Mouse (Mus musculus): ENCODE results near the gene Zbtb44. TPM values are rescaled to one million over a fixed set of nuclear protein-coding genes. Genes with fewer than 3 reads are reported as not detected.

Zbtb44 gene
- polyA plus RNA-seq, 1 experiment from 2014 or later: 4.9 TPM

- no peaks in the 10 kb centered on the region for H3K9me3 ChIP-seq (ENCODE audit: low read length)
- no peaks in the 10 kb centered on the region for H3K36me3 ChIP-seq (replicated peaks; ENCODE audit: insufficient read depth, low read length)
- TF ChIP-seq EP300 (IDR thresholded peaks at IDR 0.05; ENCODE audit: low read depth) (no peak), CTCF (IDR thresholded peaks at IDR 0.05; ENCODE audit: low read depth) (no peak)
- no peak overlapping the region for H3K4me3 ChIP-seq (ENCODE audit: low read depth, low read length)
- no peak overlapping the region for H3K4me2 ChIP-seq (ENCODE audit: low read depth, low read length)
- peaks cover 13% of the 10 kb centered on the region; the same call in 1 of the 2 replicates for H3K27me3 ChIP-seq (ENCODE audit: insufficient read depth, low read length)
- 67% methylated on average over 4 of the region's 4 CpGs for WGBS (ENCODE audit: insufficient replicate concordance)
- H3K4me1 ChIP-seq (ENCODE audit: insufficient read depth): no peaks in the 10 kb centered on the region
- ATAC-seq: no peak
- no peak overlapping the region for H3K9ac ChIP-seq (replicated peaks)
- no peak overlapping the region for H3K27ac ChIP-seq (ENCODE audit: low read depth)
- DNase-seq: no peak
Measured at GRCm38 (mm10) chr9:31087466-31087865, 57.0 kb downstream of the Zbtb44 start.

DNA sequence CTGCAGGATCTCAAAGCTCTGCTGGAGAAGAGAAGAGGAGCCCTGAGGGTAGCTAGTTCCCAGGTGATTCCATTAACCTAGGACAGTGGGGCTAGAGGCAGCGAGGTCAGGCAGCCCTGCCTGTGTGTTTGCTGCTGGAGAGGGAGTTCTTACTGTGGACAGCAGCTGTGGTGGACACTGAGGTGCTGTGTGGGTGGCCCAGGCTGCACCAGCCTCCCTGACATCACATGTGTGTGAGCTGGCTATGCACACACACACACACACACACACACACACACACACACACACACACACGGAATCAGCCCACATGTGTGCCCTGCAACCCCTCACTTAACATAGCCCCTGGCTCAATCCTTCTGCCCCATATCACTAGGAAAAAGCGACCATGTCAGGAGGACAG lies 57.7 kb downstream of the Zbtb44 start:
- 57% methylated on average over 3 of the region's 3 CpGs for WGBS (ENCODE audit: insufficient replicate concordance)
- Histone ChIP-seq H3K4me2 (ENCODE audit: low read depth, low read length) (no peak overlapping the region), H3K27ac (ENCODE audit: low read depth) (no peak overlapping the region), H3K9ac (replicated peaks) (no peak overlapping the region), H3K4me3 (ENCODE audit: low read depth, low read length) (no peak overlapping the region), H3K27me3 (ENCODE audit: insufficient read depth, low read length) (peaks cover 7% of the 10 kb centered on the region; the same call in 1 of the 2 replicates), H3K36me3 (replicated peaks; ENCODE audit: insufficient read depth, low read length) (no peaks in the 10 kb centered on the region), H3K4me1 (ENCODE audit: insufficient read depth) (no peaks in the 10 kb centered on the region), H3K9me3 (ENCODE audit: low read length) (no peaks in the 10 kb centered on the region)
- ATAC-seq: no peak
- TF ChIP-seq EP300 (IDR thresholded peaks at IDR 0.05; ENCODE audit: low read depth) (no peak), CTCF (IDR thresholded peaks at IDR 0.05; ENCODE audit: low read depth) (no peak)
- DNase-seq: no peak

GRCm38 (mm10) chr9:31088883-31089282 lies 58.4 kb downstream of the Zbtb44 start:
- no peaks in the 10 kb centered on the region for H3K9me3 ChIP-seq (ENCODE audit: low read length)
- no peak for ATAC-seq
- WGBS (ENCODE audit: insufficient replicate concordance): 50% methylated on average over 4 of the region's 4 CpGs
- H3K4me1 ChIP-seq (ENCODE audit: insufficient read depth): no peaks in the 10 kb centered on the region
- H3K27ac ChIP-seq (ENCODE audit: low read depth): no peak overlapping the region
- no peak overlapping the region for H3K9ac ChIP-seq (replicated peaks)
- H3K36me3 ChIP-seq (replicated peaks; ENCODE audit: insufficient read depth, low read length): no peaks in the 10 kb centered on the region
- TF ChIP-seq CTCF (IDR thresholded peaks at IDR 0.05; ENCODE audit: low read depth) (no peak), EP300 (IDR thresholded peaks at IDR 0.05; ENCODE audit: low read depth) (no peak)
- DNase-seq: no peak
- H3K4me2 ChIP-seq (ENCODE audit: low read depth, low read length): no peak overlapping the region
- no peak overlapping the region for H3K4me3 ChIP-seq (ENCODE audit: low read depth, low read length)
- H3K27me3 ChIP-seq (ENCODE audit: insufficient read depth, low read length): peaks cover 7% of the 10 kb centered on the region; the same call in 1 of the 2 replicates

DNA sequence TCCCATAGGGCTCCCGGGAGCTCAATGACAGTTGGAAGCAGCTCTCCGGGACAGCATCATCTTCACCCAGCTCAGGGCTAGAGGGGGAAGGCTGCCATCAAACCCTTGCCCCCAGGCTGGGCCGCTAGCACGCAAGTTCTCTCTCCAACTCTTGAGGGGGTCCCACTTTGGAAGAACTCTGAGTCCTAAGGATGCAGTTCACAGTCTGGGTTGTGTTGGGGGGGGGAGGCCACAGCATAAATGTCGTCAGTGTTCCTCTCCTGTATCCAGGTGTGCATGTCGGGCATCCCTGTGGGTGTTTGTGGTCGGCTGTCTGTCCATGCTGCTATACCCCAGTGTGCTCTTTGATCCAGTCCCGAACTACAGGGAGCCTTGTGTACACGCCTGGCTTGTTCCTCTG lies 59.1 kb downstream of the Zbtb44 start:
- Histone ChIP-seq H3K36me3 (replicated peaks; ENCODE audit: insufficient read depth, low read length) (no peaks in the 10 kb centered on the region), H3K4me3 (ENCODE audit: low read depth, low read length) (no peak overlapping the region), H3K9me3 (ENCODE audit: low read length) (no peaks in the 10 kb centered on the region), H3K4me1 (ENCODE audit: insufficient read depth) (no peaks in the 10 kb centered on the region), H3K27me3 (ENCODE audit: insufficient read depth, low read length) (peaks cover 7% of the 10 kb centered on the region; the same call in 1 of the 2 replicates), H3K4me2 (ENCODE audit: low read depth, low read length) (no peak overlapping the region), H3K27ac (ENCODE audit: low read depth) (no peak overlapping the region), H3K9ac (replicated peaks) (no peak overlapping the region)
- 79% methylated on average over 9 of the region's 9 CpGs for WGBS (ENCODE audit: insufficient replicate concordance)
- ATAC-seq: no peak
- TF ChIP-seq CTCF (IDR thresholded peaks at IDR 0.05; ENCODE audit: low read depth) (no peak), EP300 (IDR thresholded peaks at IDR 0.05; ENCODE audit: low read depth) (no peak)
- no peak for DNase-seq

DNA sequence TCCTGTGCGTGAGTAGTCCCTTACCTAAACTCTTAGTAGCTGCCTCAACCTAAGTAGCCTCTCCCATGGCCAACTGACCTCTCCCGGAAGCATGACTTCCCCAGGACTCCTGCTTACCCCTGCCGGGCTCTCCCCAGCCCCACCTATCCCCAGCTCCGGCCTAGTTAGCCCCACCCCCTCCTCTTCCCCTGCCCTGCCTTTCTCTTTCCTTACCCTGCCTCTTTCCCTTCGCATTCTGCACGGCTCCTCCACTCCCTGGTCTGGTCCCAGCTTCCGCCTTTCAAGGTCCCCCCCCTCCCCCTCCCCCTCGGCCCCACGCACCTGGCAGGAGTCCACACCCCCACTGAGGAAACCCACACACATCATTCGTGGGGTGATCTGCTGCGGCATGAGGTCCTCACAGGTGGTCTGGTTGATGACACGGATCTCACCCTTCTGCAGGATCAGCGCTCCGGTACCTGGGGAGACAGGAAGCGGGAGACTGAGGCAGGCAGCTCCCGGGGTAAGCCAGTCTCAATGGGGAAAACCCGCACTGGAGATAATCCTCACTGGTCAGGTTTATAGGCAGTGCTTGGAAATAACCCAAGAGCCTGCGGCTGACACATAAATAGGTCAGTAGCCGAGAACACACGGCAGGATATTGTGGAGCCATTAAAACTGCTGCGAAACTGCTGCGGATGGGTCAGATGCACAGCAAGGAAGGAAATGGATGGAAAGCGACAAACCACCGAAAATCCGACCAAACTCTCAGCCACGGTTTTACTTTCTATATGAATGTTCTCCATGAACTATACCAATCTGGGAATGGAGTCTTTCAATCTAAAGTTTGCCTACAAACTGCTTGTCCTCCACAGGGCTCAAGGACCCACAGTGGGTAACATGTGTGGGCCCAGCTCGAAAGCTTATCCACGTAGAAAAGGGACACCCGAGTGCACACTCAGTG lies 59.9 kb downstream of the Zbtb44 start:
- H3K4me1 ChIP-seq (ENCODE audit: insufficient read depth): no peaks in the 10 kb centered on the region
- 71% methylated on average over 29 of the region's 29 CpGs for WGBS (ENCODE audit: insufficient replicate concordance)
- H3K4me2 ChIP-seq (ENCODE audit: low read depth, low read length): no peak overlapping the region
- no peak for DNase-seq
- ATAC-seq: no peak
- H3K4me3 ChIP-seq (ENCODE audit: low read depth, low read length): no peak overlapping the region
- no peaks in the 10 kb centered on the region for H3K36me3 ChIP-seq (replicated peaks; ENCODE audit: insufficient read depth, low read length)
- no peak overlapping the region for H3K27ac ChIP-seq (ENCODE audit: low read depth)
- no peaks in the 10 kb centered on the region for H3K9me3 ChIP-seq (ENCODE audit: low read length)
- H3K27me3 ChIP-seq (ENCODE audit: insufficient read depth, low read length): peaks cover 7% of the 10 kb centered on the region; the same call in 1 of the 2 replicates
- no peak overlapping the region for H3K9ac ChIP-seq (replicated peaks)
- no peak for TF ChIP-seq CTCF (IDR thresholded peaks at IDR 0.05; ENCODE audit: low read depth)
- no peak for TF ChIP-seq EP300 (IDR thresholded peaks at IDR 0.05; ENCODE audit: low read depth)

- TF ChIP-seq CTCF (IDR thresholded peaks at IDR 0.05; ENCODE audit: low read depth) (no peak), EP300 (IDR thresholded peaks at IDR 0.05; ENCODE audit: low read depth) (no peak)
- no peak overlapping the region for H3K4me2 ChIP-seq (ENCODE audit: low read depth, low read length)
- no peak overlapping the region for H3K27ac ChIP-seq (ENCODE audit: low read depth)
- DNase-seq (no peak), ATAC-seq (no peak)
- H3K4me3 ChIP-seq (ENCODE audit: low read depth, low read length): no peak overlapping the region
- no peaks in the 10 kb centered on the region for H3K9me3 ChIP-seq (ENCODE audit: low read length)
- H3K27me3 ChIP-seq (ENCODE audit: insufficient read depth, low read length): peaks cover 7% of the 10 kb centered on the region; the same call in 1 of the 2 replicates
- 83% methylated on average over 10 of the region's 10 CpGs for WGBS (ENCODE audit: insufficient replicate concordance)
- no peak overlapping the region for H3K9ac ChIP-seq (replicated peaks)
- H3K4me1 ChIP-seq (ENCODE audit: insufficient read depth): no peaks in the 10 kb centered on the region
- H3K36me3 ChIP-seq (replicated peaks; ENCODE audit: insufficient read depth, low read length): no peaks in the 10 kb centered on the region
Measured at GRCm38 (mm10) chr9:31091162-31091581, 60.7 kb downstream of the Zbtb44 start.

Measured in liver, postnatal 0 days (tissue).